In the genomic region with DNA sequence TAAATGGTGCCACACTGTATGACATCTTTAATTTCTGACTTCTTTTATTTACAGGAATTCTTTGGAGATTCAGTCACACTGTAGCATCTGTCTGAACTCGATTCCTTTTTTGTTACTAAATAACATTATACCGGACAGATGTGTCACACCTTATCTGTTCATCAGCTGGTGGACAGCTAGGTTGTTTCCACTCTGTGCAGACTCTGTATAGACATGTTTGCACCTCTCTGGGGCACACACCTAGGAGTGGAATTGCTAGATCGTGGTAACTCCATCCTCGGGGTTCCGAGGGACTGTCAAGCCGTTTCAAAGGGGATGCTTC, we compare ENCODE assay signal across 26 mouse cellular contexts. TPM values are rescaled to one million over a fixed set of nuclear protein-coding genes. Genes with fewer than 3 reads are reported as not detected.
DNase-seq lines count a peak whose midpoint lies in the region; ATAC-seq and TF ChIP-seq lines count a peak whose summit lies in the region.
"Had no signal": no experiment of that assay in that cellular context is flagged by ENCODE, and none has a peak within 500 bp of the region (broad histone marks: within the 10 kb centered on the region; RNA-seq: fewer than 3 reads in every experiment).

No protein-coding gene starts in this region.

- H3K36me3 ChIP-seq in forebrain, embryonic 11.5 days (ENCODE audit: control insufficient read depth, insufficient read depth, low read length) = no peaks in the 10 kb centered on the region
- no peaks in the 10 kb centered on the region for H3K36me3 ChIP-seq in forebrain, postnatal 0 days (ENCODE audit: insufficient read depth)
- H3K36me3 ChIP-seq in megakaryocyte, embryonic 14.5 days (replicated peaks; ENCODE audit: low read length) = peaks cover 8% of the 10 kb centered on the region
- no peaks in the 10 kb centered on the region for H3K36me3 ChIP-seq in liver, embryonic 13.5 days
- no peaks in the 10 kb centered on the region for H3K36me3 ChIP-seq in myocyte (ENCODE audit: control insufficient read depth, insufficient read depth)
- H3K36me3 ChIP-seq: forebrain, embryonic 15.5 days; heart, embryonic 12.5 days; midbrain, embryonic 13.5 days; neural tube, embryonic 12.5 days had no signal

- no peaks in the 10 kb centered on the region for H3K9me3 ChIP-seq in forebrain, embryonic 11.5 days (ENCODE audit: control insufficient read depth, low read length)
- H3K9me3 ChIP-seq in forebrain, postnatal 0 days (ENCODE audit: low read length) = no peaks in the 10 kb centered on the region
- H3K9me3 ChIP-seq in megakaryocyte, embryonic 14.5 days = peaks cover 7% of the 10 kb centered on the region; the same call in 1 of the 2 replicates
- no peaks in the 10 kb centered on the region for H3K9me3 ChIP-seq in liver, embryonic 13.5 days (replicated peaks)
- H3K9me3 ChIP-seq: forebrain, embryonic 15.5 days; heart, embryonic 12.5 days; midbrain, embryonic 13.5 days; neural tube, embryonic 12.5 days had no signal

- TF ChIP-seq CTCF in forebrain, postnatal 0 days (IDR thresholded peaks at IDR 0.05; ENCODE audit: low read depth) = no peak

- no peak overlapping the region for H3K4me2 ChIP-seq in forebrain, embryonic 11.5 days (ENCODE audit: low read depth, low read length, severe bottlenecking)
- H3K4me2 ChIP-seq in forebrain, postnatal 0 days (ENCODE audit: low read depth) = no peak overlapping the region
- peak overlapping the region; percentile 40; the same call in 1 of the 2 replicates for H3K4me2 ChIP-seq in liver, embryonic 13.5 days
- H3K4me2 ChIP-seq in myocyte (ENCODE audit: low read depth) = peak overlapping the region; percentile 54
- H3K4me2 ChIP-seq: forebrain, embryonic 15.5 days; heart, embryonic 12.5 days had no signal

- WGBS in forebrain, embryonic 11.5 days = 55% methylated on average over 6 of the region's 6 CpGs
- 56% methylated on average over 6 of the region's 6 CpGs for WGBS in forebrain, postnatal 0 days
- 49% methylated on average over 6 of the region's 6 CpGs for WGBS in liver, embryonic 13.5 days (ENCODE audit: insufficient replicate concordance)

- H3K79me2 ChIP-seq in myocyte (ENCODE audit: control insufficient read depth, insufficient read depth) = no peaks in the 10 kb centered on the region

- peaks cover 33% of the 10 kb centered on the region for H3K4me1 ChIP-seq in forebrain, embryonic 11.5 days (replicated peaks; ENCODE audit: control insufficient read depth, insufficient read depth, low read length)
- peaks cover 21% of the 10 kb centered on the region for H3K4me1 ChIP-seq in forebrain, postnatal 0 days (ENCODE audit: insufficient read depth)
- H3K4me1 ChIP-seq in megakaryocyte, embryonic 14.5 days = peaks cover 94% of the 10 kb centered on the region
- H3K4me1 ChIP-seq in liver, embryonic 13.5 days (replicated peaks) = peaks cover 80% of the 10 kb centered on the region

- H3K27me3 ChIP-seq in forebrain, embryonic 11.5 days (ENCODE audit: control insufficient read depth, insufficient read depth, low read length) = no peaks in the 10 kb centered on the region
- H3K27me3 ChIP-seq in forebrain, postnatal 0 days (ENCODE audit: insufficient read depth, low read length) = no peaks in the 10 kb centered on the region
- H3K27me3 ChIP-seq in megakaryocyte, embryonic 14.5 days (replicated peaks) = no peaks in the 10 kb centered on the region
- H3K27me3 ChIP-seq in liver, embryonic 13.5 days = no peaks in the 10 kb centered on the region
- H3K27me3 ChIP-seq in myocyte (ENCODE audit: control insufficient read depth, insufficient read depth, insufficient read length) = no peaks in the 10 kb centered on the region
- H3K27me3 ChIP-seq: forebrain, embryonic 15.5 days; neural tube, embryonic 12.5 days; Patski had no signal

- H3K4me3 ChIP-seq in forebrain, embryonic 11.5 days (ENCODE audit: low read depth, low read length) = no peak overlapping the region
- no peak overlapping the region for H3K4me3 ChIP-seq in forebrain, postnatal 0 days (ENCODE audit: low read depth, low read length)
- peak overlapping the region; percentile 73 for H3K4me3 ChIP-seq in megakaryocyte, embryonic 14.5 days (replicated peaks)
- no peak overlapping the region for H3K4me3 ChIP-seq in liver, embryonic 13.5 days (replicated peaks)
- no peak overlapping the region for H3K4me3 ChIP-seq in myocyte
- H3K4me3 ChIP-seq: forebrain, embryonic 15.5 days; heart, embryonic 12.5 days; left cerebral cortex, adult 2 months; midbrain, embryonic 13.5 days; neural tube, embryonic 12.5 days had no signal

- H3K9ac ChIP-seq in forebrain, embryonic 11.5 days (ENCODE audit: low read length) = no peak overlapping the region
- no peak overlapping the region for H3K9ac ChIP-seq in forebrain, postnatal 0 days
- H3K9ac ChIP-seq in liver, embryonic 13.5 days = no peak overlapping the region
- H3K9ac ChIP-seq: forebrain, embryonic 15.5 days; heart, embryonic 12.5 days; midbrain, embryonic 13.5 days; neural tube, embryonic 12.5 days had no signal

- H3K27ac ChIP-seq in forebrain, embryonic 11.5 days (ENCODE audit: low read depth, low read length) = no peak overlapping the region
- H3K27ac ChIP-seq in forebrain, postnatal 0 days (ENCODE audit: low read depth, low read length) = no peak overlapping the region
- H3K27ac ChIP-seq in liver, embryonic 13.5 days = no peak overlapping the region
- H3K27ac ChIP-seq: forebrain, embryonic 15.5 days; left cerebral cortex, adult 2 months; macrophage; midbrain, embryonic 13.5 days; neural tube, embryonic 12.5 days had no signal

- ATAC-seq in forebrain, embryonic 11.5 days (replicated peaks; ENCODE audit: low FRiP score) = no peak
- ATAC-seq in forebrain, postnatal 0 days = no peak
- no peak for ATAC-seq in megakaryocyte, adult 5-6 weeks (ENCODE audit: poor library complexity, severe bottlenecking)
- ATAC-seq in liver, embryonic 13.5 days (ENCODE audit: low read depth) = no peak
- ATAC-seq: forebrain, embryonic 15.5 days; lung, postnatal 0 days; midbrain, embryonic 13.5 days had no signal

- no peak for TF ChIP-seq POLR2A in myocyte (IDR thresholded peaks at IDR 0.05; ENCODE audit: insufficient read length, low read depth)

- no peak overlapping the region for H3ac ChIP-seq in myocyte (ENCODE audit: control insufficient read depth, insufficient read length)

- peak; percentile 34 for DNase-seq in forebrain, embryonic 11.5 days (ENCODE audit: low spot score)
- DNase-seq in forebrain, postnatal 0 days = no peak
- DNase-seq in liver, embryonic 13.5 days = no peak
- DNase-seq in gastrocnemius, postnatal 25 days = no peak
- DNase-seq: adrenal gland, adult 2 months; cerebellum, adult 11 months; cerebellum, adult 9-11 months; gastrocnemius, postnatal 14 days; heart, adult 18-20 months; heart, postnatal 10 days; kidney, adult 18-20 months; left cerebral cortex, postnatal 4 days; right cerebral cortex, adult 18-20 months; right cerebral cortex, postnatal 4 days; thymus, postnatal 14 days had no signal

TF ChIP-seq in myocyte, 11 proteins besides CTCF, POLR2A, EP300 and RAD21:
- no peak for TF ChIP-seq E2F4 (IDR thresholded peaks at IDR 0.05; ENCODE audit: insufficient read depth)
- TF ChIP-seq MAX (IDR thresholded peaks at IDR 0.05; ENCODE audit: low read depth) = no peak
- no peak for TF ChIP-seq TCF12 (IDR thresholded peaks at IDR 0.05; ENCODE audit: insufficient read depth, poor library complexity, severe bottlenecking)
- no peak for TF ChIP-seq POLR2AphosphoS2 (IDR thresholded peaks at IDR 0.05; ENCODE audit: insufficient read length, low read depth)
- no peak for TF ChIP-seq MYOD1 (IDR thresholded peaks at IDR 0.05; ENCODE audit: control insufficient read depth in 1 of 3, insufficient read length in 2 of 3, low read depth in 2 of 3)
- TF ChIP-seq TCF3 (IDR thresholded peaks at IDR 0.05; ENCODE audit: insufficient read length, low read depth) = no peak
- no peak for TF ChIP-seq USF1 (IDR thresholded peaks at IDR 0.05; ENCODE audit: low read depth)
- no peak for TF ChIP-seq MYOG (IDR thresholded peaks at IDR 0.05; ENCODE audit: control insufficient read depth in 1 of 3, insufficient read depth in 1 of 3, insufficient read length in 2 of 3, low read depth in 2 of 3)
- TF ChIP-seq CEBPB (IDR thresholded peaks at IDR 0.05; ENCODE audit: insufficient read depth, poor library complexity, severe bottlenecking) = no peak
- no peak for TF ChIP-seq REST (IDR thresholded peaks at IDR 0.05; ENCODE audit: insufficient read depth, insufficient read length)
- no peak for TF ChIP-seq SRF (IDR thresholded peaks at IDR 0.05; ENCODE audit: control insufficient read depth, insufficient read length, low read depth)

RNA-seq across cellular contexts. Expression of a gene that starts 36.9 kb away (rescaled TPM):
- polyA plus RNA-seq in forebrain, embryonic 11.5 days (2014; fragmentation: Nextera tagmentation; extraction: Ambion mirVana) = 121 and 122 TPM in 2 replicates
- total RNA-seq in forebrain, postnatal 0 days (2014; rRNA removed) = 71.3 and 73.9 TPM in 2 replicates
- 83.4 and 91.4 TPM in 2 replicates for polyA plus RNA-seq in forebrain, postnatal 0 days (2015; fragmentation: Nextera tagmentation; extraction: Ambion mirVana)
- polyA plus RNA-seq in megakaryocyte, embryonic 14.5 days (2012; ENCODE audit: insufficient read depth, low replicate concordance) = 34.0 and 73.4 TPM in 2 replicates
- 83.9 and 98.2 TPM in 2 replicates for total RNA-seq in megakaryocyte, adult 5-6 weeks (2015)
- total RNA-seq in megakaryocyte, adult 5-6 weeks (2017) = 51.7 and 69.2 TPM in 2 replicates
- polyA plus RNA-seq in liver, embryonic 13.5 days (2015; fragmentation: Nextera tagmentation; extraction: Ambion mirVana) = 60.8 and 67.3 TPM in 2 replicates
- 55.6 TPM for polyA plus RNA-seq in myocyte (2012; fragmentation: generic; extraction: Trizol)
- 10 to 100 TPM; 26.0 to 26.3 TPM for total RNA-seq in gastrocnemius, postnatal 25 days (2021)

RNA-seq across cellular contexts. Expression of a gene that starts 49.4 kb away (rescaled TPM):
- polyA plus RNA-seq in forebrain, embryonic 11.5 days (2014; fragmentation: Nextera tagmentation; extraction: Ambion mirVana) = 25.7 and 27.2 TPM in 2 replicates
- total RNA-seq in forebrain, postnatal 0 days (2014; rRNA removed) = 92.8 and 118 TPM in 2 replicates
- polyA plus RNA-seq in forebrain, postnatal 0 days (2015; fragmentation: Nextera tagmentation; extraction: Ambion mirVana) = 40.6 and 53.1 TPM in 2 replicates
- polyA plus RNA-seq in megakaryocyte, embryonic 14.5 days (2012; ENCODE audit: insufficient read depth, low replicate concordance) = 0.38 TPM in 1 of 2 replicates, not detected in the other
- total RNA-seq in megakaryocyte, adult 5-6 weeks (2015) = 7.5 and 7.9 TPM in 2 replicates
- total RNA-seq in megakaryocyte, adult 5-6 weeks (2017) = 10.9 and 14.4 TPM in 2 replicates
- 5.8 and 7.5 TPM in 2 replicates for polyA plus RNA-seq in liver, embryonic 13.5 days (2015; fragmentation: Nextera tagmentation; extraction: Ambion mirVana)
- polyA plus RNA-seq in myocyte (2012; fragmentation: generic; extraction: Trizol) = 134 TPM
- 1,000 to 10,000 TPM; 3,024 to 3,244 TPM for total RNA-seq in gastrocnemius, postnatal 25 days (2021)

Comparison
In these comparisons a context has a peak if more than half of its experiments do, and no peak if none do; other contexts are left out.
1. H3K4me2 ChIP-seq: peak in liver, embryonic 13.5 days (single experiment) and myocyte (single experiment); none in forebrain, embryonic 11.5 days (single experiment) and forebrain, postnatal 0 days (single experiment).